Mouse (Mus musculus): ENCODE data around the gene Arhgef33.

The Arhgef33 gene

DNA sequence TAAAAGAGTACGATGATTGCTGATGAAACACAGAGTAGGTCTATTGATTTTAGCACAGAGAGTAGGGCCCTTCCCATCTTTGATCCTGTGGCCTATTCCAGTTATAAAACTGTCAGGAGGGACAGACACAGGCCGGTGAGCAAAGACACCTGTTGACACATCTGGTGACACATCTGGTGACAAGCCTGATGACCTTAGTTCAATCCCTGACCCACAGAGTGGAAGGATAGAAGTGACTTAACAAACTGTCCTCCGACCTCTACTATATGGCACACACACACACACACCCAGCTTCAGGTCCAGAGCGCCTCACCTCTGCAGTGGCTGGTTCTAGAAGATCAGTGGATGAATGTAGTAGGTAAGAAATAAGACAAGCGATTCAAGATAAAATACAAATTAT lies 139.3 kb downstream of the Arhgef33 start:
- no peak for DNase-seq (ENCODE audit: low spot score)

Measured in ovary, postnatal 36 days (tissue).